Mouse (Mus musculus) cortical plate, adult 2 months (tissue): Measurements from ENCODE around the gene Hoxa6.

Experiments
- CTCF ChIP-seq: fragments of 200-500 bp; IDR thresholded peaks from 2 replicates; pipeline ENCODE4 v1.5.1; 2011; ENCODE audit warnings: mild to moderate bottlenecking, control low read depth, low read length; ENCODE audit not compliant: insufficient read depth; ENCODE audit errors: extremely low read depth
- POLR2A ChIP-seq: fragments of 200-500 bp; IDR thresholded peaks from 2 replicates; pipeline ENCODE4 v1.6.1; 2011; ENCODE audit warnings: mild to moderate bottlenecking, low read length, control low read depth; ENCODE audit not compliant: insufficient read depth; ENCODE audit errors: extremely low read depth

- TF ChIP-seq CTCF (no peak), POLR2A (no peak)
Observed at GRCm38 (mm10) chr6:52229558-52230416, 21.3 kb upstream of the Hoxa6 start.
